Mouse (Mus musculus): ENCODE measurements around the gene Chmp6. TPM values are rescaled to one million over a fixed set of nuclear protein-coding genes. Genes with fewer than 3 reads are reported as not detected.

Gene Chmp6
- total RNA-seq, 2 experiments from 2014 or later, result 37.2 to 43.6 TPM

DNA sequence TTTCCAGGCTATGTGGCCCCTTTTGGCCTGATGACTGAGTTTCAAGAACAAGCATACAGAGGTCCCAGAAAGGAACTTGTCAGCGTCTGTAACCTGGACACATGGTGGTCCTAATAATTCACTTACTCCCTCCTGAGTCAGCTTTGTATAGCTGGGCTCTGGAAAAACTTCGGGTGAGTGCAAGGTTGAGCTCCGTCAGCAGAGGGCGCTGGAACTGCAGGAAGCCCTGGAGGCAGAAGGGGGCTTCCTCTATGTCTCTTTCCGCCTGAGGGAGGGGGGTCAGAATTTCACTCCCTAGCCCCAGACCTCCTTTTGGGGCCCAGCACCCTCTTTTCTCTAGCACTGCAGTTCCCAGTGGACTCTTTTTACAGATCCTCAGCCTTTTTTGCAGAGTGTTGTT, 3.8 kb upstream of the Chmp6 start:
- peak; percentile 92 for TF ChIP-seq CTCF (IDR thresholded peaks at IDR 0.05)
- H3K27ac ChIP-seq, result no peak overlapping the region; the same call in 1 of the 2 replicates
- DNase-seq (ENCODE audit: extremely low spot score in 1 of 2, low spot score in 2 of 2), result peak; percentile 68 to 81
- intact Hi-C loops (cut with DNase I), result loop anchor here (1.0 to 10.0 kb wide), 5 partner anchors 82 to 605 kb away; partner anchors contain the start of genes Card14, Eif4a3 and Nptx1
- no peak overlapping the region for H3K4me3 ChIP-seq

DNA sequence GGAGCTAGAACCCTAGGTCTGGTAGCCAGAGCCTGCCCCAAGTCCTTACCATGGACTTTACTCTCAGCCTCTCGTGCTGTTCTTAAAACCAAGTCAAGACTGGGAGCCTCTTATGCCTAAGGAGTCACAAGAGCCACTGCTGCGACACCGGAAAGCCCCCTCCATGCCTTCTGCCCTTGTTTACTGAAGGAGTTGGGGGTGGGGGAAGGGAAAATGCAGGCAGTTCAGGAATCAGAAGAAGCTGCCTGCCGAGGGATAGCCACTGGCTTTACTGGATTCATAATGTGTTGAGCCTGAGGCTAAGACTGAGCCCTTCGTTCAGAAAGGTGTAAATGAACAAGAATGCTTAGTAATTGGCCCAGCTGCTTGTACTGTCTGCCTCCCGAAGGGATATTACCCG, 396 bp upstream of the Chmp6 start:
- no peak for DNase-seq (ENCODE audit: extremely low spot score in 1 of 2, low spot score in 2 of 2)
- intact Hi-C loops (cut with DNase I), result loop anchor here (5.0 kb wide), 1 partner anchor 189 kb away; no protein-coding TSS in a partner anchor
- peak overlapping the region; percentile 66 for H3K4me3 ChIP-seq
- peak overlapping the region; percentile 92 for H3K27ac ChIP-seq
- no peak for TF ChIP-seq CTCF (IDR thresholded peaks at IDR 0.05)

DNA sequence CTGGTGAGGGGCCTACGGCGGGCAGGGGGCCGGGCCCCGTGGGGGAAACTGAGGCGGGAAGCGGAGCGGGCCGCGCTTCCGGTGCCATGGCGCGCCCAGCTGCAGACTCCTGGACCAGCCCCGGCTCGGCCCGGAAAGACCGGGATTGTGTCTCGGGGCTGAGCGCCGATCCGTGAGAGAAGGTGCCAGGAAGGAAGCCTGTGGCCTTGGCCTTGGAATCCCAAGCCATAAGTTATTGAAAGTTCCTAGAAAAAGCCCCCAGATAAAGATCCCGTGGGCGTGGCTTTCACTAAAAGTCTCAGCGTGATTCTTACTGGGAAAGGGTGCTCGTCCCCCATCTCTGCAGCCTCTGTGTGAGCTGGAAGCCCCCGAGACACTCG, 684 bp downstream of the Chmp6 start:
- peak overlapping the region; percentile 66 for H3K4me3 ChIP-seq
- DNase-seq (ENCODE audit: extremely low spot score in 1 of 2, low spot score in 2 of 2), result no peak
- intact Hi-C loops (cut with DNase I), result loop anchor here (5.0 kb wide), 1 partner anchor 188 kb away; no protein-coding TSS in a partner anchor

DNA sequence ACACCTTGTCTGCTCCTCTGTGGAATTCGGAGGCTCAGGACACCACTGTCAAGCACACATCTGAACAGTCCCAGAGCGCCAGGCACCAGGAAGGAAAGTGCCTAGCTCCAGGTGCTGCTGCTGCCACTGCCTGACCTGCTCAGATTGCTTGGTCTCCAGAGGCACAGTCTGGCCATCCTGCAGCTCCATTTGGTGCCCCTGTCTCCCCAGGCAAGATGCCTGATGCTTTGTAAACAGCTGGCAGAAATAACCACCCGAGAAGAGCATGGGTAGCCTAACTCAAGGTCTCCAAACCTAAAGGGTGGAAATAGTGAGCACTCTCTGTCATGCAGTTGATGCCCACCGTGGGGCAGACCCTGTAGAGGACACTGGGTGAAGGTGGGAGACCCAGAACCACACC, 1.1 kb downstream of the Chmp6 start:
- H3K4me3 ChIP-seq, result peak overlapping the region; percentile 66
- intact Hi-C loops (cut with DNase I), result loop anchor here (5.0 kb wide), 1 partner anchor 188 kb away; no protein-coding TSS in a partner anchor
- no peak for DNase-seq (ENCODE audit: extremely low spot score in 1 of 2, low spot score in 2 of 2)
- no peak for TF ChIP-seq CTCF (IDR thresholded peaks at IDR 0.05)
- H3K27ac ChIP-seq, result peak overlapping the region; percentile 92

More for the DNA sequence above, 684 bp downstream of the Chmp6 start:
- peak overlapping the region; percentile 92 for H3K27ac ChIP-seq
- TF ChIP-seq CTCF (IDR thresholded peaks at IDR 0.05), result no peak

DNA sequence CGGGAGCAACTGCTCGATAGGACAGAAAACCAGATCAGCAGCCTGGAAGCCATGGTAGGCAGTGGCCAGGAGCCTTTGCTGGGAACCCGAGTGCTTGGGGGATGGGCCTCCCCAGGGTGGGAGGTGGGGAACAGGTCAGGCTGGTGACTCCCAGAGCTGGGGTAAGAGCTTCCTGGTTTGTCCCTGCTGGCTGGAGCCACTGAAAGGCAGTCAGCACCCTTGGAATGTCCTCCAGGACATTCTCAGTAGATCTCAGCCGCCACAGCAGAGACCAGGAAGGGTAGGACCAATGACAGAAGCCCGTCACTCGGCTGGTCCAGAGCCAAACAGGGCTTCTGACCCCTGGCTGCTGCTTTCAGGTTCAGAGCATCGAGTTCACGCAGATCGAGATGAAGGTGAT, 2.4 kb downstream of the Chmp6 start:
- no peak overlapping the region for H3K4me3 ChIP-seq
- TF ChIP-seq CTCF (IDR thresholded peaks at IDR 0.05), result no peak
- intact Hi-C loops (cut with DNase I), result no loop called here
- H3K27ac ChIP-seq, result no peak overlapping the region
- DNase-seq (ENCODE audit: extremely low spot score in 1 of 2, low spot score in 2 of 2), result no peak

DNA sequence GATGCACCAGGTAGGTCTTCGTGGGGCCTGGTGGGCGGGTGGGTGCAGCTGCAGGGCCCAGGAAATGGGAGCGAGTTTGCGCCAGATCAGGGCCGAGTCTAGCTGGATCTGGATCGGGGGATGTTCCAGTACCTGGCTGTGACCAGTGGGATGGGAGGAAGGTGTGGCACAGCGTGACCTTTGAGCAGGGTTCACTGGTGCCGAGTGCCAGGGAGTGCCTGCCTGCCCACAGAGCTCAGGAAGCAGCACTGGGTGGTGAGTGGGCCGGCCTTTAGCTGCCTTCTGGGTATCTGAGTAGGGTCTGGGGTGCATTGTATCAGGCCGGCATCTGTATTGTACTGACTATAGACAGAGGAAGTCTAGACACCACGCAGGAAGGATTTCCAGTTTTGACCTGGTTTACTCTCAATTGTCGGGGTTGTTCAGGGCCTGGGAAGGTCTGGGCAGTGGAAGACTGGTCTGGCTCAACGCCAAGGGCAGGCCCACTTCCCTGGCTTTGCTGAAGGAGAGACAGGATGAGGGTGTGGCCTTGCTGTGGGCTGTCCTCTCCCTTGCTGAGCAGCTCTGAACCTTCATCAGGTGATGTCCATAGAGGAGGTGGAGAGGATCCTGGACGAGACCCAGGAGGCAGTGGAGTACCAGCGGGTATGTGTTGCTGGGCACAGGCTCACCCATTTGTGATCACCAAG, 3.0 kb downstream of the Chmp6 start:
- TF ChIP-seq CTCF (IDR thresholded peaks at IDR 0.05), result no peak
- no peak for DNase-seq (ENCODE audit: extremely low spot score in 1 of 2, low spot score in 2 of 2)
- H3K4me3 ChIP-seq, result no peak overlapping the region
- H3K27ac ChIP-seq, result no peak overlapping the region
- intact Hi-C loops (cut with DNase I), result no loop called here

DNA sequence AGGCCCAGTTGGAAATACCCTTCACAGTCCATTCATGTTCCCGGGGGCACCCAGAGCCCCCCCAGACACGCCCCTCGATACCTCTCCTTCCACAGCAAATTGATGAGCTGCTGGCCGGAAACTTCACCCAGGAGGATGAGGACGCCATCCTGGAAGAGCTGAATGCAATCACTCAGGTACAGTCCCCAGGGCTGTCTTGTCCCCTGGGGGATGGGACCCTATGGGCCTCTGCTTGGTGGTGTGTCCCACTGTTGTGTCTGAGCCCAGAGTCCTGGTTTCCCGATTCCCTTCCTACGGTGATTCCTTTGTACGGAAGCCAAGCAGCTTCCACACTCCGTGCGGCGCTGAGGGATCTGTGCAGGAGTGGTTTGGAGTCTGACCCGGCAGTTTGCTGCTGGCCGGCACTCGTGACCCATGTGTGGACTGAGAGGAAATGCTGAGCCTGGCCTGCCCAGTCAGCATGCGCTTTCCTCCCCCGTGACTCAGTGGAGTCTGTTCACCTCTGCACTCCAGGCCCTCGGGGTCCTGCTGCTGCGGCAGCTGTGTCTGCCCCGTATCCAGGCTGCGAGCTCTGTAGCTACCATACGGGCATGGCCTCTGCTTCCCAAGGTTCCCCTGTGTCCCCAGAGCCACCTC, 3.7 kb downstream of the Chmp6 start:
- no peak for DNase-seq (ENCODE audit: extremely low spot score in 1 of 2, low spot score in 2 of 2)
- intact Hi-C loops (cut with DNase I), result no loop called here
- Histone ChIP-seq H3K4me3 (no peak overlapping the region), H3K27ac (no peak overlapping the region)
- TF ChIP-seq CTCF (IDR thresholded peaks at IDR 0.05), result no peak

DNA sequence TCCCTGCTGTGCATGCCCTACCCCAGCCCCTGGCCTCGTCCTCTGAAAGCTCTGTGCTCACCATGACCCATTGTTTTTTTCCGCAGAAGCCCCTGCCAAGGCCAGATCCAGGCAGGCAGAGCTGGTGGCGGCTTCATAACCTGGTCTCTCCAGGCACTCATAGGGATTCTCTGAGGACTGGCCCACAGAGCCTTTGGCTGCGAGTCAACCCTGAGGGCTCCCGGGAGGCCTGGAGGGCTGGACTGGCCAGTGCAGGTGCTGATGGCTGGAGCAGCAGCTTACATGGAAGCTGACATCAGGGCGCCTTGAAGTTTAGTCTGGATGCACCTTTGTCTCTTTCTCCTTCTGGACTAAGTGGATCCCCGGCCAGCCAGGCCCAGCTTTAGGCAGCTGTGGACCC, 5.3 kb downstream of the Chmp6 start:
- intact Hi-C loops (cut with DNase I), result no loop called here
- H3K27ac ChIP-seq, result no peak overlapping the region
- DNase-seq (ENCODE audit: extremely low spot score in 1 of 2, low spot score in 2 of 2), result no peak
- no peak overlapping the region for H3K4me3 ChIP-seq
- no peak for TF ChIP-seq CTCF (IDR thresholded peaks at IDR 0.05)

DNA sequence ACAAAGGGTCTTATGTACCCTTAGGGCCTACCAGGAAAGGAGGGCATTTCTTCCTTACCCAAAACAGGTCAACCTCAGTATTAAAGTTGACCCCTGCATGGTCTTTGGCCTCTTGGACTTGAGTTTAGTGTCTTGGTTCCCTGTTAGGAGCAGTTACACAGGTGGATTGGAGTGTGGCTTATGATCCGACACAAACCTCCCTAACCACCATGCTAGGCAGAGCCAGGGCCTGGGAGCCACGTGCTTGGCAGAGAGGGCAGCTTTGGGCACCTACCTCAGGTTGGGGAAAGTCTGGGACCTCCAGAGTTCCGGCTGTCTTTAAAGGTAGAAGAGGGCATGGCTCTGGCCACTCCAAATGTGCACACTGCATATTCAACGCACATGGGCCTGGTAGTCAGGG, 6.2 kb downstream of the Chmp6 start:
- H3K4me3 ChIP-seq, result no peak overlapping the region
- no peak overlapping the region for H3K27ac ChIP-seq
- no peak for DNase-seq (ENCODE audit: extremely low spot score in 1 of 2, low spot score in 2 of 2)
- intact Hi-C loops (cut with DNase I), result no loop called here
- TF ChIP-seq CTCF (IDR thresholded peaks at IDR 0.05), result no peak

DNA sequence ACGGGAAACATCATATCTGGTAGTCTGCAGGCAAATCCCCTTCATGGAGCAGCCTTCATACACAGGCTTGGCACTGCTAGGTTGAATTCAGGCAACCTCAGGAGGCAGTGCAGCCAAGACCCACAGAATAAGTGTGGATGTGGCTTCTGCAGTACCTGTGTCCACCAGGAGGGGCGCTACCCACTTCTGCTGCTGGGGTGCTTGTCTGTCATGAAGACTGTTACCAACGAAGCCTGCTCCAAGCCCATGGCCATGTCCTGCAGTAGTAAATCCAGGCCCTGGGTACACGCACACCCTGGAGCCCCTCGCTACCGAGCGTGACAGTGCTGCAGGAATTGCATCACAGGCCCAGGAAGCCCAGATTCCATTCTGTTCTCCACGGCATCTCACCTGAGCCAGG, 6.7 kb downstream of the Chmp6 start:
- H3K27ac ChIP-seq, result no peak overlapping the region
- peak in 1 of 2 experiments; percentile 71 for DNase-seq (ENCODE audit: extremely low spot score in 1 of 2, low spot score in 2 of 2)
- no peak overlapping the region for H3K4me3 ChIP-seq
- TF ChIP-seq CTCF (IDR thresholded peaks at IDR 0.05), result peak; percentile 93
- intact Hi-C loops (cut with DNase I), result loop anchor here (5.0 kb wide), 1 partner anchor 162 kb away; no protein-coding TSS in a partner anchor

DNA sequence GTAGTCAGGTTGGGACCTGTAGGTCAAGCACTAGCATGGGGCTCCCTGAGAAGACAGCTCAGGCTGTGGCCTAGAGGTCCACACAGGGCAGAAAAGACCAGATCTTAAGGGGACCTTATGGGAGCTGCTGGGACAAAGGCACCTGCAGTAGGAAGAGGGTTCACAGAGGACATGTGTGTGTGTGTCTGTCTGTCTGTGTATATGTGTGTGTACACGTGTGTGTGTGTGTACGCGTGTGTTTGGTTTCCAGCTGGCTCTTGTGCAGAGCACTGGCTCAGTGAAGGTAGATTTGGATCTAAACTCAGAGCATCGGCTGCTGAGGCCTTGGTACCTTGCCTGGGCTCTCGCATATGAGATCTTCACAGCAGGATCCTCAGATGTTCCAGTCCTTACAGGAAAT, 7.4 kb downstream of the Chmp6 start:
- intact Hi-C loops (cut with DNase I), result loop anchor here (5.0 kb wide), 1 partner anchor 162 kb away; no protein-coding TSS in a partner anchor
- TF ChIP-seq CTCF (IDR thresholded peaks at IDR 0.05), result no peak
- no peak overlapping the region for H3K4me3 ChIP-seq

DNA sequence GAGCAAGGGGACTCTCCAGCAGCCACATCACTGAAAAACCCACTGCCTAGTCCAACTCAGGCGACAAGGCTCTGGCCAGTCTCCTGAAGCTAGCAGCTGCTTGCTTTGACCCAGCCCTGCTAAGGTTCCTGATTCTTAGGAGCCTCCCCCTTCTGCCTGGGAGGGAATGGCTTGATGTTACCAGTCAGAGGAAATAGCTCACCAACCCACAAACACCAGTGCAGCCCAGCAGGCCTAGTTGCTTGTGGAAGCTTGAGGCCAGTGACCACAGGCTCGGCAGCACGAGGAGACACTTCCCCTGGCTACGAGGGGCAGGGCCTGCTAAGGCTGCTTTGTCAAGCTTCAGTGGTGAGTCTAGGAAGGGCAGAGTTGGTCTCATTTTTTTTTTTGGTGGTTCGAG, 11.9 kb downstream of the Chmp6 start:
- no peak overlapping the region for H3K4me3 ChIP-seq
- TF ChIP-seq CTCF (IDR thresholded peaks at IDR 0.05), result no peak
- intact Hi-C loops (cut with DNase I), result no loop called here
- no peak overlapping the region for H3K27ac ChIP-seq
- DNase-seq (ENCODE audit: extremely low spot score in 1 of 2, low spot score in 2 of 2), result no peak

More for the DNA sequence above, 7.4 kb downstream of the Chmp6 start:
- H3K27ac ChIP-seq, result no peak overlapping the region
- DNase-seq (ENCODE audit: extremely low spot score in 1 of 2, low spot score in 2 of 2), result no peak
